In the genomic region with DNA sequence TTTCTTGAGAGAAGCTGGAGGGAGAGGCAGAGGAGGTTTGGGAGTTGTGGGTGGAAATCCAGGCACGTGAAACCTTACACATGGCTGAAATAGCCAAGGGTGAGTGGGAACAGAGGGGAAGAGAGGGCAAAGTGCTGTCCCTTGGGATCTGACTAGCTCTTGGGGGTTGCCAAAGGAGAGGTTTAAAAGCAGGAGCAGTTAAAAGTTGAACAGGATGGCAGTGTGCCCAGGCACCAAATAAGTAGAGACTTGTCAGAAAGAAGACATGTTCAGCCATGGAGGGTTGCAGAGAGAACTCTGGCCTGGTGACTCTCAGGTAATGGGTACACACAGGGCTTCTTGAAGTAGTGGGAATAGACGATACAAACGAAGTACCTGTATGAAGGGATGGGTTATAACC, we compare ENCODE assay signal across 13 mouse cellular contexts. TPM values are rescaled to one million over a fixed set of nuclear protein-coding genes. Genes with fewer than 3 reads are reported as not detected.
"Had no signal": no experiment of that assay in that cellular context is flagged by ENCODE, and none has a peak within 500 bp of the region (broad histone marks: within the 10 kb centered on the region; RNA-seq: fewer than 3 reads in every experiment).

No protein-coding gene starts in this region.

- DNase-seq: liver; liver, embryonic 13.5 days; liver, postnatal 0 days; midbrain, embryonic 14.5 days; right cerebral cortex, adult 18-20 months; right cerebral cortex, postnatal 25 days; thymus, postnatal 36 days had no signal

- H3K4me1 ChIP-seq: liver, embryonic 13.5 days had no signal

- H3K27me3 ChIP-seq: limb, embryonic 12.5 days; liver, embryonic 13.5 days; lung, embryonic 15.5 days; neural tube, embryonic 15.5 days had no signal

- H3K27ac ChIP-seq: limb, embryonic 12.5 days; liver, embryonic 13.5 days; lung, embryonic 15.5 days; midbrain, embryonic 10.5 days; neural tube, embryonic 15.5 days had no signal

- H3K36me3 ChIP-seq: limb, embryonic 12.5 days; liver, embryonic 13.5 days; lung, embryonic 15.5 days; midbrain, embryonic 10.5 days; neural tube, embryonic 15.5 days had no signal

- H3K4me3 ChIP-seq: limb, embryonic 12.5 days; liver, embryonic 13.5 days; lung, embryonic 15.5 days; midbrain, embryonic 10.5 days; myocyte; neural tube, embryonic 15.5 days had no signal

RNA-seq across cellular contexts. Expression of a gene that starts 8.7 kb away (rescaled TPM):
- polyA plus RNA-seq: inflammation-experienced regulatory T-cells, adult 6 months had no signal
